ENCODE assay signal across 8 mouse cellular contexts in the genomic region with DNA sequence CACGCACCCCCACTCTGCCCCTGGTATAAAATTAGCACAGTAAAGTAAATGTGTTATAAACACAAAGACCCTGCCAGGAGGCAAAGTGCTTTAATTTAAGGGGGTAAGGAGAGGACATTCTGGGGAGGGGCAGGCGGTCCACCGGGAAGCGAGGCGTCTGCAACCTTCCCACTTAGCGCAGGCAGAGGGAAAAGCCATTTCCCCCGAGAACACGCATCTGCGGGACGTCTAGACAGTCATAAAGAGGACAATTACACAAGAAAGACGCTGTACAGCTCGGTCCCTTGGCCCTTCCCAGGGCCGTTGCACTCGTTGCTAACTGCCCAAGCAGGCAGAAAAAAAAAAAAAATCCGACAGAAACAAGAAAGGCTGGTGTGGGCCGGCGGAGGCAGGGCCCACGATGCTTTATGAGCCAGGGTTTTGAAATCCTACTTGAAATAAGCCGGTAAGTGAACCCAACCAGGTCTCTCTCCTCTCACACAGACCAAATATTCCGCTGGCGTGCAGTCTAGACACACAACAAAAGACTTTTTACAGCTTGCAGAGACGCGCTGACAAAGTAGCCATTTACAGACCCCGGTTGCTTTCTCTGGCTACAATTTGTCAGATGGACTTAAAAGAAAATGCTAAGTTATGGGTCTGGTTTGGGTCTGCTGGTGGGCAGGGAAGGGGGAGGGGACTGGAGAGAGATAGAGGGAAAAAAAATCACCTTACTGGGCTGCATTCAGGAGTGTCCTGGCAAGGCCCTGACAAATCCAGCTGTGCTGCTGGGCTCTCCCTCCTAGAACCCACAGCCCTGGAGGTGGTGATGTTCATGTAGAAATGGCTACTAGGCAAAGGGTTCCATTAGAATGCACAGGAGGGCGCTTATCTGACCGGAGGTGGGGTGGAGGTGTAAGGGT. TPM values are rescaled to one million over a fixed set of nuclear protein-coding genes. Genes with fewer than 3 reads are reported as not detected.
DNase-seq lines count a peak whose midpoint lies in the region; ATAC-seq and TF ChIP-seq lines count a peak whose summit lies in the region.

No protein-coding gene starts in this region.

- intact Hi-C loops in heart, postnatal 36 days (cut with DNase I): no loop called here

- WGBS in heart, embryonic 13.5 days: 42% methylated on average over 26 of the region's 26 CpGs
- 14% methylated on average over 26 of the region's 26 CpGs for WGBS in forebrain, embryonic 11.5 days
- 32% methylated on average over 26 of the region's 26 CpGs for WGBS in kidney, adult 2 months
- 13% methylated on average over 26 of the region's 26 CpGs for WGBS in midbrain, embryonic 15.5 days

- ATAC-seq in heart, embryonic 13.5 days (ENCODE audit: extremely low read depth, insufficient number of reproducible peaks, low FRiP score, low TSS enrichment): no peak
- ATAC-seq in forebrain, embryonic 11.5 days (replicated peaks; ENCODE audit: low FRiP score): peak; percentile 55
- ATAC-seq in midbrain, embryonic 15.5 days (replicated peaks): no peak; the same call in 1 of the 2 replicates
- no peak for ATAC-seq in erythroid progenitor cell, adult 5-6 weeks (replicated peaks; ENCODE audit: low FRiP score, poor library complexity, severe bottlenecking)

- peaks cover 99% of the 10 kb centered on the region for H3K4me1 ChIP-seq in heart, embryonic 13.5 days
- peaks cover 42% of the 10 kb centered on the region for H3K4me1 ChIP-seq in forebrain, embryonic 11.5 days (replicated peaks; ENCODE audit: control insufficient read depth, insufficient read depth, low read length)
- H3K4me1 ChIP-seq in kidney, adult 2 months (ENCODE audit: control insufficient read depth, insufficient read depth, low read length): peaks cover 74% of the 10 kb centered on the region
- peaks cover 94% of the 10 kb centered on the region for H3K4me1 ChIP-seq in midbrain, embryonic 15.5 days

- TF ChIP-seq POLR2A in kidney, adult 2 months (IDR thresholded peaks at IDR 0.05; ENCODE audit: low read depth, low read length): no peak

- H3K4me3 ChIP-seq in heart, embryonic 13.5 days: no peak overlapping the region
- no peak overlapping the region for H3K4me3 ChIP-seq in forebrain, embryonic 11.5 days (ENCODE audit: low read depth, low read length)
- 0 out of 2 replicates have a peak overlapping the region, but pooled peaks have one; percentile 6 for H3K4me3 ChIP-seq in kidney, adult 2 months (ENCODE audit: insufficient read depth, low read depth, low read length)
- no peak overlapping the region for H3K4me3 ChIP-seq in midbrain, embryonic 15.5 days

- H3K9me3 ChIP-seq in heart, embryonic 13.5 days: no peaks in the 10 kb centered on the region
- no peaks in the 10 kb centered on the region for H3K9me3 ChIP-seq in forebrain, embryonic 11.5 days (ENCODE audit: control insufficient read depth, low read length)
- no peaks in the 10 kb centered on the region for H3K9me3 ChIP-seq in midbrain, embryonic 15.5 days

- peak overlapping the region; percentile 36 for H3K4me2 ChIP-seq in heart, embryonic 13.5 days
- H3K4me2 ChIP-seq in forebrain, embryonic 11.5 days (ENCODE audit: low read depth, low read length, severe bottlenecking): peak overlapping the region; percentile 11; the same call in 1 of the 2 replicates
- peak overlapping the region; percentile 23; the same call in 1 of the 2 replicates for H3K4me2 ChIP-seq in midbrain, embryonic 15.5 days

- peak overlapping the region; percentile 68 for H3K27ac ChIP-seq in heart, embryonic 13.5 days (replicated peaks)
- peak overlapping the region; percentile 82 for H3K27ac ChIP-seq in forebrain, embryonic 11.5 days (ENCODE audit: low read depth, low read length)
- H3K27ac ChIP-seq in kidney, adult 2 months (ENCODE audit: insufficient read depth, low read depth, low read length): peak overlapping the region; percentile 69
- H3K27ac ChIP-seq in midbrain, embryonic 15.5 days: peak overlapping the region; percentile 65

- DNase-seq in heart, postnatal 36 days: no peak
- peak; percentile 66 for DNase-seq in forebrain, embryonic 11.5 days (ENCODE audit: low spot score)
- peak; percentile 82 for DNase-seq in kidney, adult 2 months
- DNase-seq in left cerebral cortex, adult 11 months (ENCODE audit: low spot score): no peak
- no peak for DNase-seq in spleen, postnatal 10 days (ENCODE audit: low spot score in 2 of 2)

- H3K9ac ChIP-seq in heart, embryonic 13.5 days: peak overlapping the region; percentile 66
- peak overlapping the region; percentile 33 for H3K9ac ChIP-seq in forebrain, embryonic 11.5 days (ENCODE audit: low read length)
- no peak overlapping the region for H3K9ac ChIP-seq in midbrain, embryonic 15.5 days

- no peaks in the 10 kb centered on the region for H3K27me3 ChIP-seq in heart, embryonic 13.5 days (replicated peaks)
- H3K27me3 ChIP-seq in forebrain, embryonic 11.5 days (ENCODE audit: control insufficient read depth, insufficient read depth, low read length): no peaks in the 10 kb centered on the region
- H3K27me3 ChIP-seq in kidney, adult 2 months (replicated peaks; ENCODE audit: control insufficient read depth, insufficient read depth, low read length): no peaks in the 10 kb centered on the region
- no peaks in the 10 kb centered on the region for H3K27me3 ChIP-seq in midbrain, embryonic 15.5 days (replicated peaks)

- H3K36me3 ChIP-seq in heart, embryonic 13.5 days: no peaks in the 10 kb centered on the region
- no peaks in the 10 kb centered on the region for H3K36me3 ChIP-seq in forebrain, embryonic 11.5 days (ENCODE audit: control insufficient read depth, insufficient read depth, low read length)
- H3K36me3 ChIP-seq in kidney, adult 2 months (ENCODE audit: control insufficient read depth, insufficient read depth, low read length): no peaks in the 10 kb centered on the region
- no peaks in the 10 kb centered on the region for H3K36me3 ChIP-seq in midbrain, embryonic 15.5 days (replicated peaks)

- no peak for TF ChIP-seq CTCF in kidney, adult 2 months (conservative IDR thresholded peaks at IDR 0.05; ENCODE audit: insufficient read depth, insufficient read length, low read depth, low read length)

RNA-seq across cellular contexts. Expression of a gene that starts 22.3 kb away (rescaled TPM):
- 3.4 TPM in 2 replicates for polyA plus RNA-seq in heart, embryonic 13.5 days (2015; fragmentation: Nextera tagmentation; extraction: Ambion mirVana)
- total RNA-seq in heart, postnatal 36 days (2021): 10 to 100 TPM; 27.1 to 27.4 TPM
- 3.3 and 3.6 TPM in 2 replicates for polyA plus RNA-seq in forebrain, embryonic 11.5 days (2014; fragmentation: Nextera tagmentation; extraction: Ambion mirVana)
- polyA plus RNA-seq in kidney, adult 2 months (2012; rRNA removed): 35.6 and 44.7 TPM in 2 replicates
- 4.1 and 4.6 TPM in 2 replicates for polyA plus RNA-seq in midbrain, embryonic 15.5 days (2015; fragmentation: Nextera tagmentation; extraction: Ambion mirVana)
- total RNA-seq in erythroid progenitor cell, adult 5-6 weeks (2015; ENCODE audit: low replicate concordance): 0.36 TPM in 1 of 2 replicates, not detected in the other
- total RNA-seq in erythroid progenitor cell, adult 5-6 weeks (2017; ENCODE audit: low replicate concordance): not detected in 2 replicates

RNA-seq across cellular contexts. Expression of a gene that starts 35.3 kb away (rescaled TPM):
- 0.33 and 0.57 TPM in 2 replicates for polyA plus RNA-seq in heart, embryonic 13.5 days (2015; fragmentation: Nextera tagmentation; extraction: Ambion mirVana)
- 1 to 10 TPM in 1 of 2 experiments, under 1 TPM in 1; 0.44 to 1.8 TPM for total RNA-seq in heart, postnatal 36 days (2021)
- polyA plus RNA-seq in forebrain, embryonic 11.5 days (2014; fragmentation: Nextera tagmentation; extraction: Ambion mirVana): not detected in 2 replicates
- 3.3 and 7.8 TPM in 2 replicates for polyA plus RNA-seq in kidney, adult 2 months (2012; rRNA removed)
- 0.22 and 1.1 TPM in 2 replicates for polyA plus RNA-seq in midbrain, embryonic 15.5 days (2015; fragmentation: Nextera tagmentation; extraction: Ambion mirVana)
- 2.2 TPM in 1 of 2 replicates, not detected in the other for total RNA-seq in erythroid progenitor cell, adult 5-6 weeks (2015; ENCODE audit: low replicate concordance)
- 1.2 and 9.6 TPM in 2 replicates for total RNA-seq in erythroid progenitor cell, adult 5-6 weeks (2017; ENCODE audit: low replicate concordance)

Comparison
In these comparisons a context has a peak if more than half of its experiments do, and no peak if none do; other contexts are left out.
1. DNase-seq: peak in forebrain, embryonic 11.5 days (single experiment) and kidney, adult 2 months (single experiment); none in heart, postnatal 36 days (0 of 2), left cerebral cortex, adult 11 months (single experiment) and spleen, postnatal 10 days (0 of 2).
2. Peak in every context shown above with its lines, with median percentiles within 50 percentile points of each other: H3K27ac ChIP-seq and H3K4me2 ChIP-seq.